Mouse (Mus musculus) ES-Bruce4 (cell line): ENCODE measurements around the gene Acvrl1.

Experiments used
- CTCF ChIP-seq: IDR thresholded peaks from one replicate; pipeline ENCODE4 v1.8.1; 2011; ENCODE audit warnings: low read depth, low read length
- EP300 ChIP-seq: IDR thresholded peaks from 2 replicates; pipeline ENCODE4 v1.6.1; 2011; ENCODE audit warnings: low read depth, low read length; ENCODE audit not compliant: insufficient read depth
- POLR2A ChIP-seq: IDR thresholded peaks from one replicate; pipeline ENCODE4 v1.8.1; 2011; ENCODE audit warnings: low read length; ENCODE audit not compliant: insufficient read depth

DNA sequence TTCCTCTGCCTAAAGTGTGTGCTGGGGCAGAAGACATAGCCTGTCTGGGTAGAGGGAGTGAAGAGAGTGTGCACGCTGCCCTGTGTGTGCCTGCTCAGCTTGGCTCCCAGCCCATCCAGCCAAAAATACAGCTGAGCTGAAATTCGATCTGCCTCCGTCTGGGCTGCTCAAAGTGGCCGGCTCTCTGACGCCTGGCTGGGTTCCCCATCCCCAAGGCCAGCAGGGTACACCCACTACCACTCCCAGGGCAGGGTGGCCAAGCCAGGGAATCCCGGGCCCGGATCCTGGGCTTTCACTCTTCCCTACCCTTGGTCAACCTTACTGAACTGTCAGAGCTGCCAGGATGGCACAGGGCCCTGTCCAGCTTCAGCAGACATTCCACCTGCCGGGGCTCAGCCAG is 15.2 kb downstream of the Acvrl1 start:
- no peak for TF ChIP-seq CTCF
- no peak for TF ChIP-seq POLR2A
- no peak for TF ChIP-seq EP300
